Mouse (Mus musculus) intestine, embryonic 15.5 days (tissue): Measurements from ENCODE around the gene Eda2r. TPM values are rescaled to one million over a fixed set of nuclear protein-coding genes. Genes with fewer than 3 reads are reported as not detected.

Source experiments
- ATAC-seq: fragments of 200-750 bp; cut with Nextera tagmentation; 2 replicates; pipeline ENCODE4 v1.8.0; 2017; ENCODE audit warnings: moderate TSS enrichment, moderate library complexity
- H3K27ac ChIP-seq: fragments of 300-500 bp; sonication (generic); 2 replicates; pipeline ENCODE4 v1.5.1; 2015; ENCODE audit warnings: mild to moderate bottlenecking, inconsistent platforms
- H3K27me3 ChIP-seq: fragments of 300-500 bp; sonication (generic); replicated peaks from 2 replicates; pipeline ENCODE4 v1.6.1; 2015; ENCODE audit warnings: inconsistent platforms
- H3K36me3 ChIP-seq: fragments of 300-500 bp; sonication (generic); 2 replicates; pipeline ENCODE4 v1.6.1; 2015; ENCODE audit warnings: inconsistent platforms
- H3K4me1 ChIP-seq: fragments of 300-500 bp; sonication (generic); replicated peaks from 2 replicates; pipeline ENCODE4 v1.6.1; 2015; ENCODE audit warnings: inconsistent platforms
- H3K4me2 ChIP-seq: fragments of 300-500 bp; sonication (generic); replicated peaks from 2 replicates; pipeline ENCODE4 v1.6.1; 2015; ENCODE audit warnings: mild to moderate bottlenecking, inconsistent platforms
- H3K4me3 ChIP-seq: fragments of 300-500 bp; sonication (generic); replicated peaks from 2 replicates; pipeline ENCODE4 v1.5.1; 2015; ENCODE audit warnings: inconsistent platforms
- H3K9ac ChIP-seq: fragments of 300-500 bp; sonication (generic); 2 replicates; pipeline ENCODE4 v1.6.1; 2015; ENCODE audit warnings: inconsistent platforms
- H3K9me3 ChIP-seq: fragments of 300-500 bp; sonication (generic); 2 replicates; pipeline ENCODE4 v1.6.1; 2016; ENCODE audit warnings: inconsistent platforms
- WGBS: fragments of 180-500 bp; shearing (Covaris S2); methylation state at CpG from one replicate; pipeline ENCODE4 v1.1.7; 2015; 5-methylcytosine and 5-hydroxymethylcytosine counted together
- polyA plus RNA-seq: library from polyadenylated mRNA; unstranded; fragments of >200 nt; fragmentation: Nextera tagmentation; extraction: Ambion mirVana; gene quantifications from 2 replicates; pipeline ENCODE4 v1.2.1, GENCODE M21; 2015

The Eda2r gene
- 0.96 and 1.0 TPM in 2 replicates for polyA plus RNA-seq

GRCm38 (mm10) chrX:97377065-97377421 is at the start of gene Eda2r:
Eda2r (minus strand) TSS chrX:97377216.
- WGBS = 16% methylated on average over 8 of the region's 8 CpGs
- no peaks in the 10 kb centered on the region for H3K4me1 ChIP-seq
- H3K4me3 ChIP-seq = peak within 1 kb of the TSS; percentile 4; the same call in 1 of the 2 replicates
- peak; percentile 99 for ATAC-seq
- H3K36me3 ChIP-seq = no peaks in the 10 kb centered on the region
- H3K9ac ChIP-seq = no peak within 1 kb of the TSS
- no peaks in the 10 kb centered on the region for H3K9me3 ChIP-seq
- peak within 1 kb of the TSS; percentile 46 for H3K4me2 ChIP-seq
- no peaks in the 10 kb centered on the region for H3K27me3 ChIP-seq
- H3K27ac ChIP-seq = no peak within 1 kb of the TSS

GRCm38 (mm10) chrX:97397872-97398271 is 20.9 kb upstream of the Eda2r start:
- no peaks in the 10 kb centered on the region for H3K9me3 ChIP-seq
- no peak overlapping the region for H3K9ac ChIP-seq
- peak; percentile 61; the same call in 1 of the 2 replicates for ATAC-seq
- H3K4me3 ChIP-seq = no peak overlapping the region
- H3K36me3 ChIP-seq = no peaks in the 10 kb centered on the region
- WGBS = 68% methylated on average over 2 of the region's 2 CpGs
- no peak overlapping the region for H3K27ac ChIP-seq
- no peak overlapping the region for H3K4me2 ChIP-seq
- H3K4me1 ChIP-seq = no peaks in the 10 kb centered on the region
- H3K27me3 ChIP-seq = no peaks in the 10 kb centered on the region

GRCm38 (mm10) chrX:97378076-97378475 is 1.1 kb upstream of the Eda2r start:
- Histone ChIP-seq H3K27me3 (no peaks in the 10 kb centered on the region), H3K9ac (no peak overlapping the region), H3K4me2 (no peak overlapping the region), H3K4me1 (no peaks in the 10 kb centered on the region), H3K36me3 (no peaks in the 10 kb centered on the region), H3K27ac (no peak overlapping the region), H3K4me3 (no peak overlapping the region), H3K9me3 (no peaks in the 10 kb centered on the region)
- ATAC-seq = no peak
- WGBS = 53% methylated on average over 1 of the region's 1 CpGs

GRCm38 (mm10) chrX:97376321-97377064 is 523 bp downstream of the Eda2r start:
- 26% methylated on average over 15 of the region's 15 CpGs for WGBS
- H3K4me3 ChIP-seq = peak overlapping the region; percentile 4; the same call in 1 of the 2 replicates
- peak; percentile 63 for ATAC-seq

GRCm38 (mm10) chrX:97372826-97373225 is 4.2 kb downstream of the Eda2r start:
- Histone ChIP-seq H3K4me3 (no peak overlapping the region), H3K9me3 (no peaks in the 10 kb centered on the region), H3K9ac (no peak overlapping the region), H3K27ac (no peak overlapping the region), H3K36me3 (no peaks in the 10 kb centered on the region), H3K4me2 (no peak overlapping the region), H3K4me1 (no peaks in the 10 kb centered on the region), H3K27me3 (no peaks in the 10 kb centered on the region)
- 90% methylated on average over 2 of the region's 2 CpGs for WGBS
- no peak for ATAC-seq

More at GRCm38 (mm10) chrX:97376321-97377064, 523 bp downstream of the Eda2r start:
- Histone ChIP-seq H3K4me1 (no peaks in the 10 kb centered on the region), H3K36me3 (no peaks in the 10 kb centered on the region), H3K9ac (no peak overlapping the region), H3K9me3 (no peaks in the 10 kb centered on the region), H3K4me2 (peak overlapping the region; percentile 46), H3K27me3 (no peaks in the 10 kb centered on the region), H3K27ac (no peak overlapping the region)

- H3K36me3 ChIP-seq = no peaks in the 10 kb centered on the region
- H3K27me3 ChIP-seq = no peaks in the 10 kb centered on the region
- no peak overlapping the region for H3K4me3 ChIP-seq
- no peak overlapping the region for H3K9ac ChIP-seq
- H3K27ac ChIP-seq = no peak overlapping the region
- no peak overlapping the region for H3K4me2 ChIP-seq
- 56% methylated on average over 1 of the region's 1 CpGs for WGBS
- H3K9me3 ChIP-seq = no peaks in the 10 kb centered on the region
- no peaks in the 10 kb centered on the region for H3K4me1 ChIP-seq
- ATAC-seq = no peak
Measured at GRCm38 (mm10) chrX:97369206-97369605, 7.8 kb downstream of the Eda2r start.

GRCm38 (mm10) chrX:97368741-97369140 is 8.3 kb downstream of the Eda2r start:
- H3K4me1 ChIP-seq = no peaks in the 10 kb centered on the region
- H3K36me3 ChIP-seq = no peaks in the 10 kb centered on the region
- H3K27me3 ChIP-seq = no peaks in the 10 kb centered on the region
- no peak overlapping the region for H3K27ac ChIP-seq
- ATAC-seq = no peak
- H3K9me3 ChIP-seq = no peaks in the 10 kb centered on the region
- no peak overlapping the region for H3K9ac ChIP-seq
- no peak overlapping the region for H3K4me3 ChIP-seq
- H3K4me2 ChIP-seq = no peak overlapping the region
- 63% methylated on average over 2 of the region's 2 CpGs for WGBS

- Histone ChIP-seq H3K4me1 (no peaks in the 10 kb centered on the region), H3K4me3 (no peak overlapping the region), H3K9ac (no peak overlapping the region), H3K9me3 (no peaks in the 10 kb centered on the region), H3K4me2 (no peak overlapping the region), H3K36me3 (no peaks in the 10 kb centered on the region), H3K27me3 (no peaks in the 10 kb centered on the region), H3K27ac (no peak overlapping the region)
- 65% methylated on average over 2 of the region's 2 CpGs for WGBS
- ATAC-seq = no peak
Measured at GRCm38 (mm10) chrX:97360919-97361318, 16.1 kb downstream of the Eda2r start.

GRCm38 (mm10) chrX:97327891-97328290 is 49.1 kb downstream of the Eda2r start:
- ATAC-seq = no peak
- no peak overlapping the region for H3K4me3 ChIP-seq
- H3K27ac ChIP-seq = no peak overlapping the region
- no peak overlapping the region for H3K4me2 ChIP-seq
- no peaks in the 10 kb centered on the region for H3K9me3 ChIP-seq
- no peaks in the 10 kb centered on the region for H3K36me3 ChIP-seq
- H3K4me1 ChIP-seq = no peaks in the 10 kb centered on the region
- no peak overlapping the region for H3K9ac ChIP-seq
- H3K27me3 ChIP-seq = no peaks in the 10 kb centered on the region
